Mouse (Mus musculus): ENCODE measurements at regions not wholly inside any gene's neighbourhood (a gene's known extent, or its start where the extent isn't known, plus 50 kb on each side); places are given as distances from the start of the nearest gene placed in this dataset.

GRCm38 (mm10) chr2:169519941-169520340 lies 67.6 kb downstream of the Gm11011 start:
- TF ChIP-seq CTCF (IDR thresholded peaks at IDR 0.05; ENCODE audit: borderline replicate concordance, control insufficient read depth, extremely low read depth, insufficient read depth, low read length, poor library complexity) (no peak), POLR2A (IDR thresholded peaks at IDR 0.05; ENCODE audit: control insufficient read depth, extremely low read depth, insufficient read depth, low read length, poor library complexity) (no peak)

All from thymus, adult 2 months (tissue).